Mouse (Mus musculus) splenic B cell, adult 2 months (primary cell): ENCODE measurements around the gene Fbxo10.
"Not testable (repeated sequence)": the region's sequence is repeated elsewhere in the genome, so short reads cannot be mapped to it uniquely, and the experiment has no call there.

ENCODE experiments used
- DNase-seq: peaks from one replicate; pipeline ENCODE4 v3.0.0-alpha.2; 2011; ENCODE audit warnings: low read depth, low spot score
- H3K27me3 ChIP-seq: 2 replicates; pipeline ENCODE4 v1.6.1; 2012; ENCODE audit warnings: mild to moderate bottlenecking, low read length, moderate library complexity, mixed read lengths; ENCODE audit not compliant: control insufficient read depth, poor library complexity, insufficient read depth, severe bottlenecking
- H3K36me3 ChIP-seq: 2 replicates; pipeline ENCODE4 v1.6.1; 2012; ENCODE audit warnings: mild to moderate bottlenecking, low read length, moderate library complexity, mixed read lengths; ENCODE audit not compliant: control insufficient read depth, poor library complexity, insufficient read depth, severe bottlenecking

Gene Fbxo10

GRCm38 (mm10) chr4:45084021-45084894 lies at the start of gene Fbxo10:
TSS of gene Fbxo10 (minus strand) at chr4:45084604.
- Histone ChIP-seq H3K36me3 (no peaks in the 10 kb centered on the region), H3K27me3 (no peaks in the 10 kb centered on the region)
- peak; percentile 83 for DNase-seq

DNA sequence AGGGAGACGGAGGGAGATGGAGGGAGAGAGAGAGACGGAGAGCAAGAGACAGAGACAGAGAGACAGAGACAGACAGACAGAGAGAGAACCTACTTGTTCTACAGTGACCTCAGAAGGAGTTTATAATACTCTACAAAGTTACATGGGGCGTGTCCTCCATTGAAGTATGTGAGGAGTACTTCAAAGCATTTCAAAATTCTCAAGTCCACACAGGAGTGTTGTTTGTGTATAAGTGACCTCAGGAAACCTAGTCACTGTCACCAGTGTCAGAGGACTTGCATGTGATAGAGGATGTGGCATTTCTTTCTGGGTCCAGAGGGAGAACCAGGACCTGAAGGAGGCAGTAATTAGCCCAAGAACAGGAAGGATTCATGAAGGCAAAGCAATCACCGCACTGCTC lies 46.6 kb upstream of the Fbxo10 start:
- H3K36me3 ChIP-seq = no peaks in the 10 kb centered on the region
- no peaks in the 10 kb centered on the region for H3K27me3 ChIP-seq
- DNase-seq = no peak

DNA sequence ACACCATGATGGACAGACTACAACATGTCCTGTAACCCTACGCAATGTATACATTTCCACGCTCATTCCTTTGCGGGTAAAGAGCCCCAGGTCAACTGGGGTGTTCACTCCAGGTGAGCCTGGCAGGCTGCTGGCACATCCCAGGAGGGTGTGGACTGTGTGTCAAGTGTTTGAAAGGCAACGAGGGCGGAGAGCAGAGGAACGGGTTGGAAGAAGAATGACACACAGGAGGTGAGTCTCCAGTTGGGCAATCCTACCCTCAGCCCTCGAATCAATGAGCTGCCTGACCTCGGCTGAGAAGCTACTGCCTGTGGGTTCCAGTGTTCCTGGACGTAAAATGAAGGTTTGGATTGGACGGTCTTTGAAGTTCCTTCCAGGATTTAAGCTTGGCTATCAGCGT lies 36.9 kb upstream of the Fbxo10 start:
- DNase-seq = no peak
- Histone ChIP-seq H3K36me3 (no peaks in the 10 kb centered on the region), H3K27me3 (no peaks in the 10 kb centered on the region)

GRCm38 (mm10) chr4:45108456-45109110 lies 24.2 kb upstream of the Fbxo10 start:
- DNase-seq = peak; percentile 33
- Histone ChIP-seq H3K27me3 (no peaks in the 10 kb centered on the region), H3K36me3 (no peaks in the 10 kb centered on the region)

DNA sequence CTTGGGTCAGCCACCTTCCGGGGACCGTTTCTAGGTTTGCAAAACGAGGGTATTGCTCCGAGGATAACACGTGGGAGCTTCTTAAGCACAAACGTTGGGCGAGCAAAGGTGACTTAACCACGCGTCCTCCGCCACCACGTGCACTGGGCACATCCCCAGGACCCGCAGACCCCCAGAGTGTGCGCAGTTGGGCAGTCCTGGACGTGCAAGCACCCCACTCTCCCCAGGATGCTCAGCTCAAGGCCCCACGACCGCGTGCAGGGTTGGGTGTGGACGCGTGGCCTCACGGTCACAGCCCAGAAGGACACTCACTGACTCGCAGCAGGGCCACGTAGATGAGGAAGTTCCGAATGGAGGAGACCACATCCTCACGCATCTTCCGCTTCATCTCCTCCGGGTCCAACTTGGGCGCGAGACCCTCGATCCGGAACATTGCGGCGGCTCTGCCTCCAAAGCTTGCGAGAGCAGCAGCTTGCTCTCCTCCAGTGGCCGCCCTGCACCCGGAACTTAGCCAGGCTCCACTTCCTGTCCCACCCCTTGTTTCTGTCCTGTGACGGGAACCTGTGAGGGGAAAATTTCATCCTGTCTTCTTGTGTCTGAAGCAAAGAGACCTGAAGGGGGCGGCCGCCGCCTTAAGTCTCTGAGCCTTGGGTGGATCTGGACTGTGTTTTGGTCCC lies 23.3 kb upstream of the Fbxo10 start, which contains the start of gene Tomm5:
Tomm5 (minus strand) TSS at position 514 of the 677 bp plus-strand sequence.
- Histone ChIP-seq H3K36me3 (no peaks in the 10 kb centered on the region), H3K27me3 (no peaks in the 10 kb centered on the region)
- DNase-seq = peak; percentile 92

DNA sequence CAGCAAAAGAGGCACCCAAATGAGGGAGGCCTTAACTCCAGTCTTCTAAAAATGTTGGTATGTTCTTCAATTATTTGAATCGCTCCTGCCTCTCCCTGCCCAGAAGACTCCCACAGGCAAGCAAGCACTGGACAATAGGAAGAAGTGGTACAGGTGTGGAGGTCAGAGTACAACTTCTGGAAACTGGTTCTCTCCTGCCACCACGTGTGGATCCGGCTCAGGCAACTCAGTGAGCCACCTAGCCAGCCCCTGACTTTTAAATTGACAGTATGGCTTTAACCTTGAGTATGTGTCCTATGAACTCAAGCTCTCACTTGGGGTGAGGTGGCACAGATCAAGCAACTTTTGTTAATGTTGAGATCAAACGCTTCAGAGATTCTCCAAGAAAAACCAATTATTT lies 22.7 kb upstream of the Fbxo10 start:
- no peaks in the 10 kb centered on the region for H3K27me3 ChIP-seq
- DNase-seq = no peak
- no peaks in the 10 kb centered on the region for H3K36me3 ChIP-seq

- Histone ChIP-seq H3K27me3 (no peaks in the 10 kb centered on the region), H3K36me3 (0 out of 2 replicates have a peak, but pooled peaks cover 2% of the 10 kb centered on the region)
- peak; percentile 11 for DNase-seq
Measured at GRCm38 (mm10) chr4:45106409-45106808, 22.0 kb upstream of the Fbxo10 start.

DNA sequence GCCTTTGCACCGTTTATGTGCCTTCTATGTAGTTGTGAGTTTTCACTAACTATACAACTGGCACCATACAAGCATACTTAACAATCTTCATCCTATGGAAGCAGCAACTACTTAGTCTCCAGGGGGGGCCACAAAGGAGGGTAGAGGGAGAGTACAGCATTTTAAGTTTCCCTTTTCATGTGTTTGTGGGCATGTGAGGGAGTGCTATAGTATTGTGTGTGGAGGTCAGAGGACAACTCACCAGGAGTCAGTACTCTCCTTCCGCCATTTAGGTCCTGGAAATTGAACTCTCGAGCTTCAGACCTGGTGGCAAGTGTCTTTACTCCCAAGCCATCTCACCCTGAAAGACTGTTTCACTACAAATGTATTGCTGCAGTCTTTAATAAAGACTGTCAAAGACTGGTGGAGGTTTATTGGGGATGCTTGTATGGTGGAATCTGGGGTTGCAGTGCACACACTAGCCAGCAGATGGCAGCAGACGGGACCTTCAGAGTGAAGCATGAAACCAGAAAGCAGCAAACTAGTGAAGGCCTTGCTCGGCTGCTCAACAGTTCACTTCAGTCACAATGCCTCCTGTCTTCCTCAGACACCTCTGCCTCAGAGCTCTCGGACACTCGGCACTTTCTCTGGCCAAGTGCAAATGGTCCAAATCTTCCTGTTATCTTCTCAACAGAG lies 12.9 kb upstream of the Fbxo10 start:
- Histone ChIP-seq H3K27me3 (no peaks in the 10 kb centered on the region), H3K36me3 (peaks cover 2% of the 10 kb centered on the region; the same call in 1 of the 2 replicates)
- DNase-seq = peak; percentile 85

- no peaks in the 10 kb centered on the region for H3K27me3 ChIP-seq
- no peak for DNase-seq
- no peaks in the 10 kb centered on the region for H3K36me3 ChIP-seq
Measured at GRCm38 (mm10) chr4:45084895-45085290, 489 bp upstream of the Fbxo10 start.

DNA sequence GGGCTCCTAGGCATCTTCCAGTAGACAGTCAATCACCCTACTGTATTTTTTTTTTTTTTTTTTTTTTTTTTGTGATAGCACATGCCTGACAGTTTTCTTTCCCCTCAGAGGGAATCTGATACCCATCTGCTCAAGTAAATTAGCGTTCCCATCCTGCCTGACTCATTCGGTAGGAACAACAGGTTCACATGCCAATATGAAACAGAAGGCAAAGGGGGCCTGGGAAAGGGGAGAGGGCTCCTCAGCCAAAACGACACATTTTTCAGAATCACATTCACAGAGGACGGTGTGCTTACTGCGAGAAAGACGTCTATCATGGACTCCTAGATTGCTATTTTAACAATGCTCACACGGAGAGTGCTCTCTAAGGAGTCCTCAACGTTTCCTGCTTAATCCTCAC lies 917 bp downstream of the Fbxo10 start:
- DNase-seq = no peak
- Histone ChIP-seq H3K27me3 (no peaks in the 10 kb centered on the region), H3K36me3 (no peaks in the 10 kb centered on the region)

- H3K27me3 ChIP-seq = no peaks in the 10 kb centered on the region
- no peaks in the 10 kb centered on the region for H3K36me3 ChIP-seq
- DNase-seq = no peak
Measured at GRCm38 (mm10) chr4:45082951-45083350, 1.5 kb downstream of the Fbxo10 start.

DNA sequence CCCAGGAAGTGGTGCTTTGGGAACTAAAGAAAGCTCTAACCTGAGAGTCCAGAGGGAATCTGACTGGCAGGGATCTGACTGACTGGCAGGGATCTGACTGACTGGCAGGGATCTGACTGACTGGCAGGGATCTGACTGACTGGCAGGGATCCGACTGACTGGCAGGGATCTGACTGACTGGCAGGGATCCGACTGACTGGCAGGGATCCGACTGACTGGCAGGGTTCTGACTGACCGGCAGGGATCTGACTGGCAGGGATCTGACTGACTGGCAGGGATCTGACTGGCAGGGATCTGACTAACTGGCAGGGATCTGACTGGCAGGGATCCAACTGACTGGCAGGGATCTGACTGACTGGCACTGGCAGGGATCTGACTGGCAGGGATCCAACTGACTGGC lies 3.4 kb downstream of the Fbxo10 start:
- H3K36me3 ChIP-seq, H3K27me3 ChIP-seq, DNase-seq: not testable (repeated sequence)

DNA sequence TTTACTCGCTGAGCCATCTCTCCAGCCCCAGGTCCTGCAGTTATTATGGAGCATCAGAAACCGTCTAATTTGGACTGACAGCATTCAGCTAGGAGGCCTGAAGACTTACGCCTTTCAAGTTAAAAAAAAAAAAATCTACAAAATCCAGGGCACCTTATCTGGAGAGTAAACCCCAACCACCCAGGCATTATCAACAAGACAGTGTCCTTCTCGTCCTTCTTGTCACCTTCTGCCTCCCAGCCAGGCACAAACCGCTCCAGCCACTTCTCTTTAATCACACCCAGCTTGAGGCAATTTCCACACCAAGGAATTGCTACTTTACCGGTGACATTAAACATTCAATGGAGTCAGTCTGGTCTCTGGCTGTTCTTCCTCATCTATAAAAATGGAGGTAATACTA lies 10.9 kb downstream of the Fbxo10 start:
- Histone ChIP-seq H3K27me3 (no peaks in the 10 kb centered on the region), H3K36me3 (no peaks in the 10 kb centered on the region)
- DNase-seq = no peak

DNA sequence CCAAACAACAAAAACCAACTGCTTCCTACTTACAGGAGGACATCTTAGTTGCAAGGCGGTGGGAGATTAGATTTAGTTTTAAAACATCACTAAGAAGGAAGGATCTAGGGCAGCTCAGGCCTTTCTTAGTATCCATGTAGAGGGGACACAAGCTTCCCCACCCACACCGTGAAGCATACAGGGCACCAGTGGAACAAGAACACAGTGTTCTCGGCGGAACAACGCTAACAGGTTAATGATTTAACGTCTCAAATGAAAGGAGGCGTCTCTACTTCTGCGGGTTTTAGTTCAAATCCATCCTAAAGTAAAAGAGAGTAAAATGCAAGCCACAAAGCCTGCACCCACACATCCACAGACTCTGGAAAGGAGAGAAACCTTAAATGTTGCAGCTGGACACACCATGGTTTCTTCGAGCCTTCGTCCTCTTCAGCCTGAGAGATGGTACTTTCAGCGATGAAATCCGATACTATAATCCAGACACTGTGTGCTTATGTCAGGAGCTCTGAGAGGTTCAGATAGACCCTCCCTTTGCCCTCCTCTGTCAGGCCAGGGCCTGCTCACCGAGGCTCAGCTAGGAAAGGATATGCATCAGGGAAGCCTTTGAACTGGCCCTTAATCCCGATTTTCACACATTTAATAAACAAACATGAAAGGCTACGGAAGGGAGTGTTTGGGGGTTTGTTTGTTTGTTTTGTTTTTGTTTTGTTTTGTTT lies 12.0 kb downstream of the Fbxo10 start:
- Histone ChIP-seq H3K27me3 (no peaks in the 10 kb centered on the region), H3K36me3 (no peaks in the 10 kb centered on the region)
- DNase-seq = no peak
